Mouse (Mus musculus) brain, embryonic 18.5 days (tissue): ENCODE results near the gene Dnajb8.

Experiments used
- DNase-seq: peaks from one replicate; pipeline ENCODE4 v3.0.0-alpha.2; 2012; ENCODE audit warnings: low read depth, low spot score

The Dnajb8 gene

GRCm38 (mm10) chr6:88278141-88278540 lies 56.1 kb downstream of the Dnajb8 start:
- no peak for DNase-seq

DNA sequence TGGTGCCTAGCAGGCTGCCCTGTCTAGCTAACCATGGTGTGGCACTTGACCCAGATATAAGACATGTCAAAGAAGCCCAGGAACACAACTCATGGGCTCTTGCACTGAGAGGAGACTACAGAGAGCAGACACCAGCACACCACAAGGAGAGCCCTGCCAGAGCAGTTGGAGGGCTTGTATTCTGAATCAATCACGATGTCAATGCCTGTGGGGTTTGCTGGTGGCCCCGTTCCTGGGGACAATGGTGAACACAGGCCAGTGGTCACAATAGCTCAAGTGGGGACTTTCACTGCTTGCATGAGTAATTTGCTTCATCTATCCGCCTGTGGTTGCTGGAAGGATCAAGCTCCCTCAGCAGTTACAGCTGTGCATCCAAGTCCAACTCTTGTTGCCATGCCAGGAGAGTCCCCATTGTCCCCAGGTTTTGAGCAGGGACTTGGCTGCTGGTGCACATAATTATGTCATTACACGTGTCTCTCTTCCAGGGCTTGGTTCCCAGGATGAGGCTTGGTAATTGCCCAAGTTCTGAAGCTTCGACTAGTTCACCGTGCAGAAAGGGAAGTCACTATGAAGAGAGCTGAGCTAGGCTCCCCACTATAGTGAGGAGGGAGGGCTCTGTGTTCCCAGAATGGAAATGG lies 68.2 kb downstream of the Dnajb8 start:
- peak; percentile 59 for DNase-seq

DNA sequence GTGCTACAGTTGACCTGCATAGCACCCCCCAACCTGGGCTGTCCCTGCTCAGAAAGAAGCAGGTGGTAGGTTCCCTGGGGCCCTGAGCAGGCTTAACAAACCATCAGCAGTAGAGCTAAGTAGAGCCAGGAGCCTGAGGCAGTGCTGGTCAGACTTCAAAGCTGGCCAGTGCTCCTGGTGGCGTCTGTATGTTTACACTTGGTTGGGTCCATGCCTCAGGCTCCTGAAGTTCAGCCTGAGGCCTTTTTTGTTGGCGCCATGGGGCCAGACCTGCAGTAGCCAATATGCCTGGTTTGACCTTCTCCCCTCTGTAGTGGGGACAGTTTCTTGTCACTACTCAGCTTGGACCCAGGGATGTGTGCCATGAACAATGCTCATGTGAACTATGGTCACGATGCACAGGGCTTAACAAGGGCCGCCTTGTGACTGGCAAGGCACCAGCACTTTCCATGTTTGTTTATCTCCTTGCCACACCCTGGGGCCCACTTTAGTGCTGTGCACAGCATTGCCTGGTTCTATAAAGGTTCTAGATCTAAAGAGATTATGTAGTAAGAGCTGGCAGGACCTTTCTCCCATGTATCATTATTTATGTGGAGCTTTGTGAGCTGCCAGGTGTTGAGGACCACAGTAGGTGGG lies 70.3 kb downstream of the Dnajb8 start:
- no peak for DNase-seq

- DNase-seq, result no peak
Observed at GRCm38 (mm10) chr6:88299491-88299890, 77.4 kb downstream of the Dnajb8 start.

DNA sequence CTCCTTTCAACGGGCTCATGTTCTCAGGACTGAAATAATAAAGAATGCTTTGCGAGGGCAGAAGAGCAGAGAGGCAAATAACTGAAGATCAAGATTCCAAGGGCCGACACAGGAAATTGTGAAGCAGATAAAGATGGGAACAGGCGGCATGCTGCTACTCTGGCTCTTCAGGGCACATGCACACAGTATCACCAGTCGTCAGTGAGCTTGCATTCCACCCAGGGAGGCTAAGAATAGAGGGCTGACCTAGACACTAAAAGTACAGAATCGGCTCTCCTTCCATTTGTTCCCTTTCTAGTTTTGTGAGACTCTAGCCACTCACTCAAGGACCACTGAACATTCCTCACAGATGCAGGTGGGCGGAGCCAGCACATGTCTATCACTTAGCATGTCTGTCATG lies 79.2 kb downstream of the Dnajb8 start:
- no peak for DNase-seq
